Mouse (Mus musculus): ENCODE results near the gene Il27ra.

The Il27ra gene

GRCm38 (mm10) chr8:84065457-84066072 is 23.2 kb upstream of the Il27ra start:
- peak; percentile 20 for DNase-seq (ENCODE audit: low spot score)

- no peak for DNase-seq (ENCODE audit: low spot score)
Observed at GRCm38 (mm10) chr8:84065037-84065436, 22.6 kb upstream of the Il27ra start, which contains the start of gene Gm10643. Gene Gm10643, minus strand, starts transcription at chr8:84065137.

GRCm38 (mm10) chr8:84063861-84064610 is 21.6 kb upstream of the Il27ra start:
- no peak for DNase-seq (ENCODE audit: low spot score)

- DNase-seq (ENCODE audit: low spot score), result no peak
Observed at GRCm38 (mm10) chr8:84060245-84060644, 17.9 kb upstream of the Il27ra start.

GRCm38 (mm10) chr8:84059226-84059625 is 16.8 kb upstream of the Il27ra start:
- no peak for DNase-seq (ENCODE audit: low spot score)

GRCm38 (mm10) chr8:84057827-84058226 is 15.4 kb upstream of the Il27ra start:
- no peak for DNase-seq (ENCODE audit: low spot score)

GRCm38 (mm10) chr8:84053229-84053628 is 10.8 kb upstream of the Il27ra start:
- DNase-seq (ENCODE audit: low spot score), result no peak

GRCm38 (mm10) chr8:84052746-84053145 is 10.4 kb upstream of the Il27ra start:
- DNase-seq (ENCODE audit: low spot score), result no peak

GRCm38 (mm10) chr8:84048171-84048570 is 5.8 kb upstream of the Il27ra start:
- DNase-seq (ENCODE audit: low spot score), result no peak

GRCm38 (mm10) chr8:84046505-84046904 is 4.1 kb upstream of the Il27ra start:
- no peak for DNase-seq (ENCODE audit: low spot score)

- no peak for DNase-seq (ENCODE audit: low spot score)
Observed at GRCm38 (mm10) chr8:84044900-84045299, 2.5 kb upstream of the Il27ra start, which contains the start of gene Rln3. Gene Rln3, minus strand, starts transcription at chr8:84045000.

- no peak for DNase-seq (ENCODE audit: low spot score)
Observed at GRCm38 (mm10) chr8:84044103-84044502, 1.7 kb upstream of the Il27ra start.

GRCm38 (mm10) chr8:84042948-84043342 is 556 bp upstream of the Il27ra start:
- DNase-seq (ENCODE audit: low spot score), result no peak

- DNase-seq (ENCODE audit: low spot score), result peak; percentile 65
Observed at GRCm38 (mm10) chr8:84039050-84039449, 3.3 kb downstream of the Il27ra start.

- no peak for DNase-seq (ENCODE audit: low spot score)
Observed at GRCm38 (mm10) chr8:84038015-84038414, 4.4 kb downstream of the Il27ra start.

GRCm38 (mm10) chr8:84032777-84033176 is 9.6 kb downstream of the Il27ra start:
- no peak for DNase-seq (ENCODE audit: low spot score)

- no peak for DNase-seq (ENCODE audit: low spot score)
Observed at GRCm38 (mm10) chr8:84029272-84029671, 13.1 kb downstream of the Il27ra start.

- DNase-seq (ENCODE audit: low spot score), result no peak
Observed at GRCm38 (mm10) chr8:84027449-84027848, 14.9 kb downstream of the Il27ra start.

GRCm38 (mm10) chr8:84025863-84026262 is 16.5 kb downstream of the Il27ra start:
- DNase-seq (ENCODE audit: low spot score), result no peak

- DNase-seq (ENCODE audit: low spot score), result no peak
Observed at GRCm38 (mm10) chr8:84024171-84024570, 18.2 kb downstream of the Il27ra start.

GRCm38 (mm10) chr8:84023631-84024030 is 18.8 kb downstream of the Il27ra start:
- DNase-seq (ENCODE audit: low spot score), result no peak

GRCm38 (mm10) chr8:84023085-84023484 is 19.3 kb downstream of the Il27ra start:
- DNase-seq (ENCODE audit: low spot score), result no peak

GRCm38 (mm10) chr8:84021569-84021968 is 20.8 kb downstream of the Il27ra start:
- DNase-seq (ENCODE audit: low spot score), result no peak

- no peak for DNase-seq (ENCODE audit: low spot score)
Observed at GRCm38 (mm10) chr8:84021096-84021495, 21.3 kb downstream of the Il27ra start, which contains the start of gene Palm3. Gene Palm3, plus strand, starts transcription at chr8:84021471.
